In the genomic region with DNA sequence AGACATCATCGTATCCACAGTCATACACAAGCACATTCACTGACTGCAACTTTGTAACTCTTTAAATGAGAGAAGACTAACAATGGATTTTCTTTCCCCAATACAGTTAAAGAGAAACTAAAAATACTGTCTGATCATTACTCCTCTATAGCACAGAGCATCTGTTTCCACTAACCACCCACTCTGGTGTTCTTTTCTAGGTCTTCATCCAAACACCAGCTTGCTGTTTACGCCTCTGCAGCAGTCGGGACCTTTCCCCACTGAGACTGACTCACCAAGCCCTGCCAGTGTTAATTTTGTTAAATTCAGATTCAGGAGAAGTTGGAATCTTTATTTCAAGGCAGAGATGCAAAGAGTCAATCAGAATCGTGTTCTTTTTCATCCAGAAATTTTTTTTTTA, we compare ENCODE assay signal across 16 mouse cellular contexts.
DNase-seq lines count a peak whose midpoint lies in the region.
"Had no signal": no experiment of that assay in that cellular context is flagged by ENCODE, and none has a peak within 500 bp of the region (broad histone marks: within the 10 kb centered on the region; RNA-seq: fewer than 3 reads in every experiment).

No protein-coding gene starts in this region.

- DNase-seq in right cerebral cortex, adult 18-20 months: peak; percentile 84
- DNase-seq in right cerebral cortex, postnatal 4 days: no peak
- DNase-seq in layer of hippocampus, adult 9-11 months: peak; percentile 88
- DNase-seq in left cerebral cortex, postnatal 36 days (ENCODE audit: low spot score in 2 of 2): peak; percentile 33 to 63
- no peak for DNase-seq in heart, adult 8-10 months (ENCODE audit: low spot score)
- no peak for DNase-seq in kidney, postnatal 14 days
- DNase-seq in heart, postnatal 14 days: no peak
- DNase-seq: adrenal gland, adult 8-10 months; cerebellum, adult 9-10 months; kidney, adult 8-10 months; kidney, postnatal 36 days; lung, adult 18-20 months; lung, postnatal 14 days; midbrain, embryonic 14.5 days; spleen, adult 18-20 months; thymus, adult 18-20 months had no signal

- intact Hi-C loops in left cerebral cortex, postnatal 36 days (cut with DNase I): no loop called here
- intact Hi-C loops in heart, postnatal 14 days (cut with DNase I): no loop called here

Comparison
In these comparisons a context has a peak if more than half of its experiments do, and no peak if none do; other contexts are left out.
1. DNase-seq: peak in right cerebral cortex, adult 18-20 months (single experiment), layer of hippocampus, adult 9-11 months (single experiment) and left cerebral cortex, postnatal 36 days (2 of 2); none in right cerebral cortex, postnatal 4 days (single experiment), heart, adult 8-10 months (single experiment), kidney, postnatal 14 days (single experiment) and heart, postnatal 14 days (0 of 2).